Mouse (Mus musculus): ENCODE measurements around the gene Bpifa2. TPM values are rescaled to one million over a fixed set of nuclear protein-coding genes. Genes with fewer than 3 reads are reported as not detected.

Bpifa2 gene
- polyA plus RNA-seq, 1 experiment from 2014 or later, result not detected

Other genes starting within 250 kb of the Bpifa2 start
- gene Efcab8, start 228.3 kb upstream of the Bpifa2 start, polyA plus RNA-seq (2014; fragmentation: Nextera tagmentation; extraction: Ambion mirVana), result not detected in 2 replicates
- gene Sun5, start 137.2 kb upstream of the Bpifa2 start, polyA plus RNA-seq (2014; fragmentation: Nextera tagmentation; extraction: Ambion mirVana), result not detected in 2 replicates
- not detected in 2 replicates for gene Bpifb2, start 133.2 kb upstream of the Bpifa2 start, polyA plus RNA-seq (2014; fragmentation: Nextera tagmentation; extraction: Ambion mirVana)
- 0.12 TPM in 1 of 2 replicates, not detected in the other for gene Bpifb6, start 107.9 kb upstream of the Bpifa2 start, polyA plus RNA-seq (2014; fragmentation: Nextera tagmentation; extraction: Ambion mirVana)
- gene Bpifb3, start 90.0 kb upstream of the Bpifa2 start, polyA plus RNA-seq (2014; fragmentation: Nextera tagmentation; extraction: Ambion mirVana), result not detected in 2 replicates
- gene Bpifb4, start 70.1 kb upstream of the Bpifa2 start, polyA plus RNA-seq (2014; fragmentation: Nextera tagmentation; extraction: Ambion mirVana), result not detected in 2 replicates
- gene Bpifa6, start 33.3 kb upstream of the Bpifa2 start, polyA plus RNA-seq (2014; fragmentation: Nextera tagmentation; extraction: Ambion mirVana), result not detected in 2 replicates
- not detected in 2 replicates for gene Bpifa3, start 122.1 kb downstream of the Bpifa2 start, polyA plus RNA-seq (2014; fragmentation: Nextera tagmentation; extraction: Ambion mirVana)
- gene Bpifa1, start 134.6 kb downstream of the Bpifa2 start, polyA plus RNA-seq (2014; fragmentation: Nextera tagmentation; extraction: Ambion mirVana), result not detected in 2 replicates
- gene Bpifa5, start 154.3 kb downstream of the Bpifa2 start, polyA plus RNA-seq (2014; fragmentation: Nextera tagmentation; extraction: Ambion mirVana), result not detected in 2 replicates
- 0.13 and 0.17 TPM in 2 replicates for gene Bpifb1, start 182.6 kb downstream of the Bpifa2 start, polyA plus RNA-seq (2014; fragmentation: Nextera tagmentation; extraction: Ambion mirVana)
- not detected in 2 replicates for gene Bpifb5, start 215.5 kb downstream of the Bpifa2 start, polyA plus RNA-seq (2014; fragmentation: Nextera tagmentation; extraction: Ambion mirVana)
- not detected in 2 replicates for gene Bpifb9a, start 249.6 kb downstream of the Bpifa2 start, polyA plus RNA-seq (2014; fragmentation: Nextera tagmentation; extraction: Ambion mirVana)